Comparison of ENCODE assay signal across 9 mouse cellular contexts in the genomic region with DNA sequence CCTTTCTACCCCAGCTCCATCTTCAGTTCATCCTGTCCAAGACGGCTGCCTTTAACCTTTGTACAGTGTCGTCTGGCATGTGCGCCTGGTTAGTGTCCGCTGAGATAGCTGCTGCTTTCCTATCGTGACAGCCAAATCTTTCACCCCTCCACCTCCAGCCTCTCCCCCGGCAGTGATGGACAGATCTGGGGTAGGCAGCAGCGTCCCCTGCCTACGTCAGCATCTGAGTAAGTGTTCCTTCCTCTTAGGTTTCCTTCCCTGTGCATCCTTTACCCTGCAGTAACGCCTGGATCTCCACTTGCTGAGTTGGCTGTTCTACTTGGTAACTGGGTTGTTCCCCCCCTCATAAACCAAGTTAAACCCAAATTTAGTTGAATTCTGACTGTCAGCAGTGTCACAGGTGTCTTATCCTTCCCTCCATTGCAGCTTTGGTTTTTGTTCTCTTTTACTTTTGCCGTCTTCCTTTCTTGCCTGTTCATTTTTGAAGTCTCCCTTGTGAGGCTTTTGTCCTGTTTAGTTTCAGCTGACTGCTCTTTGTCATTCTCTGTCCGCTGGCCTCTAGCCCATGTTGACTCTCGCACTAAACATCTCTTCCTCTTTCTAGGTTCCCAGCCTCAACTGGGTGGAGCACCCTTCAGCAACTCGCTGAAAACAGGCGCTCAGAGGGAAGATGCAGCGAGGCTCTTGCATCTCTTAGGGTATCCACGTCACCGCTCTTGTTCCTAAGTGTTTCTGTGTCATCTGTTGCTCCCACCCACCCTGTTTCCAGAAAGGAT.
DNase-seq lines count a peak whose midpoint lies in the region; ATAC-seq and TF ChIP-seq lines count a peak whose summit lies in the region.
"Had no signal": no experiment of that assay in that cellular context is flagged by ENCODE, and none has a peak within 500 bp of the region (broad histone marks: within the 10 kb centered on the region; RNA-seq: fewer than 3 reads in every experiment).

No protein-coding gene starts in this region.

- H3K4me3 ChIP-seq in heart, adult 2 months, result peak overlapping the region; percentile 27
- no peak overlapping the region for H3K4me3 ChIP-seq in midbrain, embryonic 13.5 days (replicated peaks)
- H3K4me3 ChIP-seq: neural tube, embryonic 12.5 days had no signal

- peak overlapping the region; percentile 81 for H3K27ac ChIP-seq in heart, adult 2 months
- no peak overlapping the region for H3K27ac ChIP-seq in midbrain, embryonic 13.5 days
- H3K27ac ChIP-seq: neural tube, embryonic 12.5 days had no signal

- TF ChIP-seq EP300 in heart, adult 2 months (IDR thresholded peaks at IDR 0.05; ENCODE audit: insufficient read depth, low read depth, low read length), result peak; percentile 64; the same call in 1 of the 2 replicates

- peaks cover 3% of the 10 kb centered on the region; the same call in 1 of the 2 replicates for H3K36me3 ChIP-seq in heart, adult 2 months (ENCODE audit: control insufficient read depth, insufficient read depth, low read length)
- no peaks in the 10 kb centered on the region for H3K36me3 ChIP-seq in midbrain, embryonic 13.5 days
- H3K36me3 ChIP-seq: neural tube, embryonic 12.5 days had no signal

- TF ChIP-seq POLR2A in heart, adult 2 months (IDR thresholded peaks at IDR 0.05; ENCODE audit: insufficient read depth, low read depth, low read length), result no peak

- intact Hi-C loops in heart, adult 2 months (cut with DNase I), result loop anchor here (2.0 to 5.0 kb wide), 3 partner anchors 18 to 44 kb away; no protein-coding TSS in a partner anchor

- peak overlapping the region; percentile 7 for H3K9ac ChIP-seq in heart, adult 2 months (ENCODE audit: low read depth, low read length)
- H3K9ac ChIP-seq in midbrain, embryonic 13.5 days (replicated peaks), result no peak overlapping the region
- H3K9ac ChIP-seq: neural tube, embryonic 12.5 days had no signal

- TF ChIP-seq CTCF in heart, adult 2 months (IDR thresholded peaks at IDR 0.05), result no peak

- ATAC-seq in activated CD4-positive, CD25-positive, alpha-beta regulatory T cell, adult 4 months, result peak; percentile 37
- ATAC-seq in monocyte, adult 5-6 weeks (replicated peaks; ENCODE audit: insufficient number of reproducible peaks, low FRiP score, low TSS enrichment, poor library complexity, severe bottlenecking), result peak; percentile 81
- no peak for ATAC-seq in midbrain, embryonic 13.5 days

- DNase-seq in adrenal gland, adult 2 months, result peak; percentile 32
- no peak for DNase-seq in adrenal gland, postnatal 25 days
- peak; percentile 63 to 81 for DNase-seq in heart, adult 2 months
- DNase-seq in kidney, postnatal 14 days, result peak; percentile 59
- no peak for DNase-seq in right cerebral cortex, postnatal 36 days (ENCODE audit: low spot score in 2 of 2)

- H3K4me1 ChIP-seq in heart, adult 2 months (ENCODE audit: control insufficient read depth, insufficient read depth, low read length), result peaks cover 10% of the 10 kb centered on the region
- H3K4me1 ChIP-seq in midbrain, embryonic 13.5 days (replicated peaks), result no peaks in the 10 kb centered on the region
- H3K4me1 ChIP-seq: neural tube, embryonic 12.5 days had no signal

- no peak overlapping the region for H3K4me2 ChIP-seq in midbrain, embryonic 13.5 days (replicated peaks)
- H3K4me2 ChIP-seq: neural tube, embryonic 12.5 days had no signal

- no peaks in the 10 kb centered on the region for H3K9me3 ChIP-seq in midbrain, embryonic 13.5 days
- H3K9me3 ChIP-seq: neural tube, embryonic 12.5 days had no signal

- no peaks in the 10 kb centered on the region for H3K79me2 ChIP-seq in heart, adult 2 months (replicated peaks; ENCODE audit: control insufficient read depth, insufficient read depth, low read length)

- 9% methylated on average over 17 of the region's 17 CpGs for WGBS in heart, adult 2 months
- WGBS in midbrain, embryonic 13.5 days, result 62% methylated on average over 17 of the region's 17 CpGs

- no peaks in the 10 kb centered on the region for H3K27me3 ChIP-seq in heart, adult 2 months (ENCODE audit: control insufficient read depth, insufficient read depth, low read length)
- no peaks in the 10 kb centered on the region for H3K27me3 ChIP-seq in midbrain, embryonic 13.5 days
- H3K27me3 ChIP-seq: neural tube, embryonic 12.5 days had no signal

Comparison
In these comparisons a context has a peak if more than half of its experiments do, and no peak if none do; other contexts are left out.
1. DNase-seq: peak in adrenal gland, adult 2 months (single experiment), heart, adult 2 months (2 of 2) and kidney, postnatal 14 days (single experiment); none in adrenal gland, postnatal 25 days (single experiment) and right cerebral cortex, postnatal 36 days (0 of 2).